Mouse (Mus musculus): ENCODE measurements around the gene Ddx5.
A peak's percentile ranks its signal among the peaks of the same experiment; 100 is the strongest.
"Not testable (repeated sequence)": the region's sequence is repeated elsewhere in the genome, so short reads cannot be mapped to it uniquely, and the experiment has no call there.

The Ddx5 gene

DNA sequence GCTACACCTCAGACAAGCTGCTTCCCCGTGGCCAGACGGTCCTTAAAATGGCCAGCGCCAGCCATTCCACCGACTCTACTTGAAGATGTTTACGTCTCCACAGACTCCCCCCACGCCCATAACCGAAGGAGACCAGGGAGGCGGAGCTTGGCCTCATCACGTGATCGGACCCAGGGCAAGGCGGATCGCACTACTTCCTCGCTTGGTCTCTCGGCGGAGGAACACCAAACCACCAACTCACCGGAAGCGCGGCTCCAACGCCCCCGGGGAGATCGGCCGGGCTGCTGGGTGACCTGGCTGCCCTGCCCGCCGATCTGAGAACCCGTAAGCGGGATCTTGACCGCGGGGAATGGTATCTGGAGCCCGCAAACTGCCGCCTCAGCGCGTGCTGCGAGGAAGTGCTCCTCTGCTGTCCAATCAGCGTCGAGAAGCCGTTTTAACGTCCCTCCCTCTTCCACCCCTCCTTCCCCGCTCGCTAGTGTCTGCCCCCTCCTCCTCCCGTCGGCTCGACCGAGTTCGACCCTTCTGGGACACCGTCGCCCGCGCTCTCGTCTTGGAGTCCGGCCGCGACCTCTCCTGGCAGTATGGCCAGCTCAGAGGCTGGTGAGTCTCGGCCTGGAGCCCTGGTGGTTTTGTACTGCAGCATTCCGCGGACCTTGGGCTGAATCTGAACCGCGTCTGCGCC lies at the start of gene Ddx5, which contains the start of gene Cep95:
Gene Ddx5, minus strand, starts transcription at position 411 of the 685 bp plus-strand sequence.
Gene Cep95, plus strand, starts transcription at position 478 of the 685 bp plus-strand sequence.
- peak; percentile 99 for DNase-seq

DNA sequence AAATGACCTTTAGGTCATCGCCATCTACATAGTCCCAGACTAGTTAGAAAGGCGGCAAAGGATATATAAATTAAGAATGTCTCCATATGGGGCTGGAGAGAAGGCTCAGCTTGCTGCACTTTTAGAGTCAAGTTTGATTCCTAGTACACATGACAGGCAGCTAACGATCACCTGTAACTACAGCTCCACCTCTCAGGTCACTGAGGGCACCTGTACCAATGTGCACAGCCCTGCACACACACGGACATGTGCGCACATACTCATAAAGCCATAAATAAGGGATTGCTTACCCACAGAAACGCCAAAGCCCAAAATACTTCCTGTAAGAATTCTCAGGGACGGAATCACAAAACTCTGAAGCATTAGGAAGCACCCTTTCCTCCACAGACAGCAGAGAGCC lies 39.1 kb upstream of the Ddx5 start:
- DNase-seq, result no peak

DNA sequence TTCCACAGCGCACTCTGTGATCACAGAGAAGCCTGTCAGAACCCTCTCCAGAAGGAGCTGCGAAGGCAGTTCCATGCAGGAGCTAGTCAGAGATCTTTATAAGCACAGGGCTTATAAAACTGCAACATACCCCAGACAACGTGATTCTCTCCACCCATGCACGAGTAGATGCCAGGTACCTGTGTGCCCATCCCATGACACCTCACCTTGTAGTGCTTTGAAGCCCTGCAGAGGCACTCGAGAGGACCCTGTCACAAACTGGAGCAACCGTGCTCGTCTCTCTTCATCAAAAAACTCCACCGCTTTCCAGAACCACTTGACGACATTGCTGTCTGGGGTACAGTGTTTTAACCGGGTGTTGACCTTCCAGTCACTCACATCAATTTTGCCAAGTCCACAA lies 35.4 kb upstream of the Ddx5 start:
- DNase-seq, result no peak

DNA sequence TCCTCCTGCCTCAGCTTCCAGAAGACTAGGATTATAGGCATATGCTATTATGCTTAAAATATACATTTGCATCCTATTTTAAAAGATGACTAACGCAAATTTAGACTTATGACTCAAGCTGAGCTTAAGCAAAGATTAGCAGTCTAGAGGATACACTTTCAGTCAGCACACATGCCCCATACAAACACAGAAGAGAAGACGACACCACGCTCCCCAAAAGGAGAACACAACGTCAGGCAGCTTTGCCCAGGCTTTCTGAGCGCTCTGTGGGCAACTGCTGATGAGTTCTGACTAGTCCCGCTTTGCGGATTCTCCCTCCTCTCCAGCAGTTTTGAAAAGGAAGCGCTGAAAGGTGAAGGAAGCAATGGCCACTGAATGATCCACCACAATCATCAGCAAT lies 34.8 kb upstream of the Ddx5 start:
- no peak for DNase-seq

DNA sequence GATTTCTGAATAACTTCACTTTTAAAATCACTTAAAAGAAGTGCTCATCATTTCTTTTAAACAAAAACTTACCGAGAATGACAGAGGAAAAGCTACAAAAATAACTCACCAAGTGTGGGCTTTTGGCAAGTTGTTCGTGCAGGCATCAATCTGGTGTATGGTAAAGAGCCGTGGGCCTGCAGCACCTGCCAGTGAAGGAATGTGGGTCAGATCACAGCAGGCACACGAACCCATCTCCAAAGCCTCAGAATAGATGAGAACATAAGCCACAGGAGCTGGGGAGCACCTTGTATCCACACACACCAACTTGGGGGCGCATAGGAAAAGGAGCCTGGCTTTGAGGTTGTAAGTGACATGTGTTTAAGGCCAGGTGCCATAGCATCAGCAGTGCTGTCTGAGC lies 33.9 kb upstream of the Ddx5 start:
- no peak for DNase-seq

DNA sequence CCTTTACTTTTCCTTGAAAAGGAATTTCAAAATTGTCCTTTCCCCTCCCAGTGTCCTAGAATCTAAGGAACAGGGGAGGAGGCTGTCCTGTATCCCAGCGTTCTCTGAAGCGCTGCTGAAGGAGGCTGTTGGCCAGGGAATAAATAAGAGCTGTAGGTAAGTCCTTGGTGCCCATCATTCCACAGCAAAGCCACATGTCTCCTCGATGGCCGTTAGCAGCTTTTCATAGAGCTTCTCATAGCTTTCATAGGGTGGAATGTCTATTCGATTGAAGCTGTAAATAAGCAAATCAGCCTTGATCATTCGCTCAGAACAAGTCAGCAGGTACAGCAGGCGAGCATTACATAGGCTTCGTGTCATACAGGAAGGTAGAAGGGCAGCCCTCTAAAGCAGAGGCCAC lies 33.5 kb upstream of the Ddx5 start:
- DNase-seq, result no peak

DNA sequence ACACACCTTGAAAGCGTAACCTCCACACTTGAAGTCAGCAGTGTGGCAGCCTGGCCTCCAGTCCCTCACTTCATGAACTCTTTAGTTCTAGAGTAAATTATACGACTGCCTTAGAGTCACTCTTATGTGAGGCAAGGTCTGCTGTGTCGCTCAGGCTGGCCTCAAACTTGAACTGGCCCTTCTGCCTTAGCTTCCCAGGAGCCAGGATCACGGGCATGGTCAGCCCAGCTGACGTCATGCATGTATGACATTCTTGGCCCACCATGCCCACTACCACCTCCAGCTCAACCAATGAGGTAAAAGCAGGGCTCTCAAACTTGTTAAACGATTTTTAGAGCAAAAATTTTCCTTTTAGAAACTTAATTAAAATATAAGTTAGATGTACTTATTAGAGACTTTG lies 32.4 kb upstream of the Ddx5 start:
- DNase-seq, result no peak

DNA sequence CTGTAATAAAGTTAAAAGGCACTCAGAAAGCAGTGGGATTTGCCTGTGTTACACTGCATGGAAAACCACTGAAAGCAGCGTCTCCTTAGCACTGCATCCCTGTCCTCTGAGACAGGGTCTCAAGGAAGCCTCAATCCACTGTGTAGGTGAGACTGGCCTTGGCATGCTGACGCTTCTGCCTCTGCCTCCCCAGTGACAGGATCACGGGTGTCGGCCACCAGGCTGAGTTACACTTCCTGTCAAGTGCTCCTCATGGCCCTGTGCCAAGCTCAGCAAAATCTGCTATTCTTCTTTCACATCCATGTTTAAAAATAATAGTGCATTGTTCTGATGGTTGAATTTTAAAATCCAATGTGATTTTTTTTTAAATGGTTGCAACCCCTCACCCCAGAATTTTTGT lies 32.0 kb upstream of the Ddx5 start:
- peak; percentile 89 for DNase-seq

DNA sequence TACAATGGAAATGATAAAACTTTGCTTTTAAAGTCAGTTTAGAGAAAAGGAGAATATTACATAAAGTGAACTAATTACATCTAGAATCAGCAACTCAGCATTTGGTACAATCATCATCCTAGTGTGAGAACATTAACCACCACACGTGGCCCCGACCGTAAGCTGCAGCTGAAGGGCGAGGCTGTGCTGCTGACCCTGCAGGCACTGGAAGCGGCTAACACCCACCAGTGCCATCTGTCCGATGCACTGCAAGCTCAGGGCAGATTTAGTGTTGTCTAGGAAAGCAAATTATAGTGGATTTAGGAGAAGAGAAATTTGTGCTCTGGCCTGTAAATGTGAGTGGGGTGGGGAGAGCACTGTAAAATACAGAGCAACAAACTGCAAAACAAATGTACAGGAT lies 31.3 kb upstream of the Ddx5 start:
- DNase-seq, result no peak

DNA sequence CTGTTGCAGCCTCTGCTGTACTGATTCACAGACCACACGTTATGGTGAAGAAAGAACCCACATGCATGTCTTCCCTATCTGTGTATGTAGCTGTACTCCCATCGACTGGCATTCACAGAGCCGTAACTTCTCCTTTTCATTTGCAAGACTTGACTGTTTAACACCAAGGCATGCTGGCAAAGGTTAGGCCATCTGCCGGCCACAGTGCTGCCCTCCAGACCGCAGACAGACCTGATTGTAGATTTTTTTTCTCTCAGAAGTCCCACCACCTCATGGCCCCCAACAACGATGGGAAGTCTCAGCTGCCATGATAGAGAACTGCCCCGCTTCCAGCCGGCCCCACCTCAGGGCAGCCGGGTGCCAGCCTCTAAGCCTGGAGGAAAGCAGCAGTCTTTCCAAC lies 30.6 kb upstream of the Ddx5 start:
- DNase-seq, result no peak

DNA sequence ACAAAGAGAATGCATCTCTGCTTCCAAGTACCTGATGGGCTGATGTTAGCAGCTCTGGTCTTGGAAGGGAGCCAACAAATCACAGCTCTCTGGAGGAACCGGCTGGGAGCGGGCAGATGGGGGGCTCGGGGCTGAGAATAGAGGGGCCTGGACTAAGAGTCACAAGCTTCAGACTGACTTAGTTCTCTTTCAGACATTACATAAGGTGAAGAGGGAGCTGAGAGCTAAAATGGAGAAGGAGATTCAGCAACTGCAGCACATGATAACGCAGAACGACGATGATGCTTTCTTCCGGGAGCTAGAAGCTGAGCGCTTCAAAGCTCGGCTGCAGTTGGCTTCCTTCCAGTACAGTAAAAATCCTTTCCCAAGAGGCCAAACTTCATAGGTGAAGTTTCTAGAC lies 29.4 kb upstream of the Ddx5 start:
- peak; percentile 53 for DNase-seq

DNA sequence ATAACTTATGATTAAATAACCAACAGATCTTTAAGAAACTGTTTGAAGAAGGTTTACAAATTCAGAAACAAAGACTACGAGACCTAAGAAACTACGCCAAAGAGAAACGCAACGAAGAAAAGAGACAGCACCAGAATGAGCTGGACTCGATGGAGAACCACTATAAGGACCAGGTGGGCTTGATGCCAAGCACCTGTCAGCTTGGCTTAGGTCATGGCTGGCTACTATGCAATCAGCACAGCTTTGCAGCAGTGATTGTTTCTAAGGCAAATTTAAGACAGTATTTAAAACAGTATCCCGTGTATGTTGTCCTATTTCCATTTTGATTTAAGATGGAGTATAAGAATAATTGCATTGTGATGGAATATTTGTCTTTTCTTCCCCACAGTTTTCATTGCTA lies 28.8 kb upstream of the Ddx5 start:
- peak; percentile 27 for DNase-seq

DNA sequence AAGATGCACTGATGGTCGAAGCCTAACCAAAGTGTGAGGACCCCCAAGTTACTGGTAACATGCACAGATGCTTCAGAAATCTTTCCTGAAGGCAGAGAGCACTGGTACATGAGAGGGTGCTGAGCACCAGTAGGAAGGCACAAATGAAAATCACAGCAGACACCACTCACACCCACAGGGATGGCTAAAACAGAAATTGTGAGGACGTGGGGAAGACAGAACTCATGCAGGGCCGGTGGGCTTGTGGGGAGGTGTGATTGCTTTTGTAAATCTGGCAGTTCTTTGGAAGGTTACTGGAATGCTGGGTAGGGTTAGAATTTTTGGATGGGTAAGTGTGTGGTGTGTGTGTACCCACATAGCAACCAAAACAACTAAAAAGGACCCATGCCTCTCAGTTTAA lies 28.2 kb upstream of the Ddx5 start:
- no peak for DNase-seq

DNA sequence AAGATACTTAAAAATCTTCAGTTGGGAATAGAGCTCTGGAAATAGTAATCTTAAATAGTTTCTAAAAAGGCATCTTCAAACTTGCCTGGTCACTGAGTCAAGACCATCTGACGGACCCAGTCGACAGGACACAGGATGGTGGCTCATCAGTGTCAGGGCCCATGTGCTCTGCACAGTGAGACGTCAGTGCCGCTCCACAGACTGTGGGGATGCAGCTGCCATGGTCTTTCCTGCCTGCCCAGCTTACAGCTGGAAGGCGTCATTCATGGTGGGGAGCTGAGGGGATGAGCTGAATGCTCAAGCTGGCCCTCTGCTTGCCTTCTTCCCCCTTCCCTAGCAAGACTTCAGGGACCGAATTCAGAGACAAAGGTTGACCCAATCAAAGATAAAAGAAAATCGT lies 27.3 kb upstream of the Ddx5 start:
- peak; percentile 44 for DNase-seq

DNA sequence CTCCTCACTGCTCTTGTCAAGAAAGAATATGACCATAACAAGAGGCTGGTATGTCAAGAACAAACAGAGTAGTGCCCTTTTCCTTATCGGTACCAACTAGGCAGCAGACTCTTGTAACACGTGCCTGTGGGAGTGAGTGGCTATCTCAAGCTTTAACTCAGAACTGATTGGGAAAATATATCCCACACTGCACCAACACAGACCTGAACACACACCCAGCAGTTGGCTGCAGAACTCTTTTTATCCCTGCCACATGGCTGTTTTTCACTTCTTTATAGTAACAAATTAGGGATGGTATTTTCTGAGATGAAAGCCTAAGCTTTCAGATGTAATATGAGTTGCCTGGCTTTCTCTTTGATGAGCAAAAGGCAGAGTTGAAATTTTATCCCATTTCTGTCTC lies 26.8 kb upstream of the Ddx5 start:
- no peak for DNase-seq

DNA sequence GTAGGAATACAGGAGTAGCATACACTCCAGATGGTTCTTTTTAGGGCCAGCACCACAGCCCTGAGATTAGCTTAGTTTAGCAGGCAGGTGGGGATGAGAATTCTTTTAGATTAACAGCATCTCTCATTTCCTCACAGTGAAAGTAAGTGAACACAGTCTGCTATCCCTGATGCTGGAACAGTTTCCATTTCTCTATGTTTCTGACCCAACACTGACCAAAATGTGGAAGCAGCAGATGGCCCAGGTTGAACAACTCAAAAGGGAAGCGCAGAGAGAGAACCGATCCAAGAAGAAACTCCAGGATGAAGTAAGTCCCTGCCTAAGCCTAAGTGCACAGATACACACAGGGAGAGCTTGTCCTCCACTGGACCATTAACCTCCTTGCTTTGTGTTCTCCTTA lies 26.3 kb upstream of the Ddx5 start:
- DNase-seq, result no peak

DNA sequence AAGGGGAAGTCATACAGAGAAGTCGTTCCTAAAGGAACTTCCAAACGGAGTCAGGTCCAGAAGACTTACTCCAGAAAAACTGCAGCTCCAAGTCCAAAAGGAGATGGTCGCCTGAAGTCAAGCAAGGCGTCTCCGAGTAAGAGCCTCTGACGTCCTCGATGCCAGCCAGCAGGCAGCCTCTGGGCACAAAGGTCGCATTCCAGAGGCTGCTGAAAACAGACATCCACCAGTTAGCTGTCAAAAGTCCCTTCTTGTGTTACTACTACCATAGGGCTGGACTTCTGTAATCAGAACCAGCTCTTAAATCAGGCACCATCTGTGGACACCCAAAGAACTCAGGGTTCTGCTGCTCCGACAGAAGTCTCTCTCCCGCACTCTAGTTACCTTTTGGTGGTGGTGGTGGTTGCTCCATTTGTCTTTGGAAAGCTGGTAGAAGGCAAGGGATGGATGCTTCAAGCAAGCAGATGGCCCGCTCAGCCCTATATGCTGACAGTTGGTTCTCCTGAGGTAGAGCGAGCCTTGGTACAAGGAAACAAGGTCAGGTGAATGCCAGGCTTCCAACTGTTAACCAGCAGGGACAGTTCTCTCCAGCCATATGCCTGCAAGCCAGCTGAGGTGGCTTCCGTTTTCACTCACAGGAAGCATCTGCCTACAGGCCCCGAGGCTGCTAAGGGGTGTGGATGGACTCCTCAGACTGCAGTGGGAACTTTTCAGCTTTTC lies 25.8 kb upstream of the Ddx5 start:
- DNase-seq, result peak; percentile 64

DNA sequence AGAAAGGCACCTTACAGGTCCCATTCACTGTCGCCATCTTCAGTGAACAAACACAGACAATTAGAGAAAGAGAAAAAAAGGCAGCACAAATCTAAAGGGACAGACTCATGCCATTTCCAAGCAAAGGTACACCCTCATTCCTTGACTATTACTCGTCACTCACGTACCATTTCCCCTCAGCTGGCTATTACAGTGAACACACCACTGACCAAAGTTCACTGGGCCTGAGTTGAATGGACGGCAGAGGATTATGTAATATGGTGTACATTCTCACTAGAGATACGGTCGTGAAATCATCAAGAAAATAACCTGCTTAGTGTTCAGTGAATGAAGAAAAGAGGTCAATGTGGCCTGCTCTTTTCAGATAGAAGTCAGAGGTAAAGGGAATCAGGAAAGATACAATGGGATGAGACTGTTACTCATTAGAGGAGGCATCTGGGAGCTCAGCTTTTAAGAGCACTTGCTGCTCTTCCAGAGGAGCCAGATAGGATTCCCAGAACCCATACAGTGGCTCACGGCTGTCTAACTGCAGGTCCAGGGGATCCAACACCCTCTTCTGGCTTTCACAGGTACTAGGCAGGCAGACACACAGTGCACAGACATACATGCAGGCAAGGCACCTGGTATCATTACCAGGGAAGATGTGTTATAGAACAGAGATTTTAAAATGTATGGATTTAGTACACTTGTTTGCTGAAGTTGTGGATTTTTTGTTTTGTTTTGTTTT lies 23.6 kb upstream of the Ddx5 start:
- no peak for DNase-seq

DNA sequence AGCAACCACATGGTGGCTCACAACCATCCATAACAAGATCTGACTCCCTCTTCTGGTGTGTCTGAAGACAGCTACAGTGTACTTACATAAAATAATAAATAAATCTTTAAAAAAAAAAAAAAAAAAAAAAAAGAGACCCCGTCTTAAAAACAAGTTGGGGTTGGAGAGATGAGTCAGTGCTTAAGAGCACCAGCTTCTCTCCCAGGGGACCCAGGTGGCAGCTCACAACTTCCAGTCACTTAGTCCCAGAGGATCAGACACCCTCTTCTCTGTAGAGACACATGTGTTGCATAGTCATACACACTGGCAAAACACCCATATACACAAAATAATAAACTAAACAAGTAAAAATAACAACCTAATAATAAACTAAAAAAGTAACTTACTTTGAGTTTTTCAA lies 18.5 kb upstream of the Ddx5 start:
- DNase-seq, result not testable (repeated sequence)

DNA sequence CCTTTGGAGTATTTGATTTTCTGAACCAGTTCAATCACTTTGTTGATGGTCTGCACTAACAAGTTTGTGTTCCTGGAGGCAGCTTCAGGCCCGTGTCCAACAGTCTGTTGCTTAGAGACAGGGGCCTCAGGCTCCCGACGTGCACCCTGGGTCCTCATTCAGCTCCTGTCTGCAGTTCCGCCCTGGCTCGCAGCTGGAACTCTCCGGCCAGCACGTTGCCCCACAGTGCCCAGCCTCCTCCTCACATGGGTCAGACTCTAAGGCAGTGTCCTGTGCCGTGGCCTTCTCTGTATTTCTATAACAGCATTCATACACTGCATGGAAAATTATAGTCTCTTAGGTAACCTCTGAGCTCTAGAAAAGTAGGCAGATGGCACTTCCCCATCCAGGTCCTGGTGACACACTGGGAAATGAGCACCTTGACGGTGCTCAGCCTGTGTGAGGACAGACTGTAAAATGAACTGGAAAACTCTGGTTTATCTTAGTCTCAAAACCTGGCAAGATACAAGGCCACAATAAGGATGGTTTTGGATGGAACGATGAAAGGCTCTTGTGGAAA lies 13.2 kb upstream of the Ddx5 start:
- DNase-seq, result no peak

DNA sequence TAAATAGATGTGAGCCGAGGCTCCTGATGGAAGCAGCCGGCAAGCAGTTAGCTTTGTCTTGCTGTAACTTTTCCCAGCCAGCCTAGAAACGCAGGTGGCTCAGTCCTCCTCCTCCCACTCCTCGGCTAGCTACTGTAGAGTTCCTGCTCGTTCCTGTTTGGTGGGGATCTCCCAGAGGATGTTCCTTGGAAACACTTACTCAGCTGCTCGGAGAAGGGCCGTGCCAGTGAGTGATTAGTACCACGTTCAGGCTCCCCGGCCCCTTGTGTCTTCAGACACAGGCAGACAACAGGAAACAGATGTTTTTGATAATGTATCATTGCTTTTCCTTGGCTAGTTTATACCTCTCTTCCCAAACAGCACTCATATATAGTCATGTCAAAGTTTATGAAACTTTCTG lies 6.7 kb upstream of the Ddx5 start:
- peak; percentile 40 for DNase-seq

DNA sequence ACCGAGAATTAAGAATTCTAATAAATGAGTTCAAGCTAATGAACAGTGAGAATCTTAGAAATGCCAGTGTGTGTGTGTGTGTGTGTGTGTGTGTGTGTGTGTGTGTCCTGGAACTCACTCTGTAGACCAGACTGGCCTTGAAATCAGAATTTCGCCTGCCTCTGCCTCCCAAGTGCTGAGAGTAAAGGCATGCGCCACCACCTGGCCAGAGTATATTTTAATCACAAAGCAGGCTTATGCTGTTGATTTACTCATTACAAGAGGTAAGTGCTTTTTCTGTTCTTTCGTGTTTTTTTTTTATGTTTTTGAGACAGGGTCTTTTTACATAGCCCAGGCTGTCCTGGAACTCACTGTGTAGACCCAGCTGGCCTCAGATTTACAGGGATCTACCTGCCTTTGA lies 4.9 kb upstream of the Ddx5 start:
- no peak for DNase-seq

DNA sequence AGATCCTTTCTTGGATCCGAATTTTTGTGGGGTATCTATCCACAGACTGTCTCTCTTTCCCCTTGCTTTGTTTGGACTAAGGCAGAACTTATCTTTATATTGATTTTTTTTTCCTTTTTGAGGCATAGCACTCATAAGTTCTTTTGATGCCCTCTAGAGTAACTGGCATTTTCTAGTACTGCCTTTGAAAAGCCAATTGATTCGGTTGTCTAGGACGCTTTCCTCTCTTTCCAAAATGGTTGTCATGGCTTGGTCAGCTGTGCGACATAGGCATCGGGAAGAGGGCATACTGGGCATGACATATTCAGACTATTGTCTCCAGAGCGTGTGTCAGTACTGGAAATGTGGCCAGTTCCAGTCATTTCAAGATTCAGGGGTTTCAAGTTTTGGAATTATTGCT lies 664 bp upstream of the Ddx5 start:
- no peak for DNase-seq

Measured in kidney, postnatal 10 days (tissue).